Mouse (Mus musculus) liver, embryonic 16.5 days (tissue): ENCODE measurements at regions not wholly inside any gene's neighbourhood (a gene's known extent, or its start where the extent isn't known, plus 50 kb on each side); places are given as distances from the start of the nearest gene placed in this dataset.

Source experiments
- ATAC-seq: fragments of 200-750 bp; cut with Nextera tagmentation; 2 replicates; pipeline ENCODE4 v1.8.0; 2017; ENCODE audit warnings: low read depth, mild to moderate bottlenecking, moderate number of reproducible peaks, moderate library complexity
- H3K27ac ChIP-seq: fragments of 300-500 bp; sonication (generic); 2 replicates; pipeline ENCODE4 v1.5.1; 2014; ENCODE audit warnings: mild to moderate bottlenecking, low read length
- H3K27me3 ChIP-seq: fragments of 300-500 bp; sonication (generic); 2 replicates; pipeline ENCODE4 v1.6.1; 2014; ENCODE audit warnings: low read depth, low read length, mixed read lengths; ENCODE audit not compliant: control insufficient read depth, insufficient read depth
- H3K36me3 ChIP-seq: fragments of 300-500 bp; sonication (generic); 2 replicates; pipeline ENCODE4 v1.6.1; 2014; ENCODE audit warnings: mild to moderate bottlenecking; ENCODE audit not compliant: control insufficient read depth, insufficient read depth
- H3K4me1 ChIP-seq: fragments of 300-500 bp; sonication (generic); 2 replicates; pipeline ENCODE4 v1.6.1; 2014; ENCODE audit warnings: low read depth, low read length, mixed read lengths; ENCODE audit not compliant: control insufficient read depth
- H3K4me2 ChIP-seq: fragments of 300-500 bp; sonication (generic); 2 replicates; pipeline ENCODE4 v1.6.1; 2014; ENCODE audit warnings: low read depth, low read length, mixed read lengths
- H3K4me3 ChIP-seq: fragments of 300-500 bp; sonication (generic); 2 replicates; pipeline ENCODE4 v1.5.1; 2014; ENCODE audit warnings: low read depth, mild to moderate bottlenecking, low read length
- H3K9ac ChIP-seq: fragments of 300-500 bp; sonication (generic); 2 replicates; pipeline ENCODE4 v1.6.1; 2014; ENCODE audit warnings: low read depth, low read length
- H3K9me3 ChIP-seq: fragments of 300-500 bp; sonication (generic); replicated peaks from 2 replicates; pipeline ENCODE4 v1.6.1; 2016; ENCODE audit warnings: low read length; ENCODE audit not compliant: control insufficient read depth
- WGBS: fragments of 180-500 bp; shearing (Covaris S2); extraction: QIAGEN DNeasy Blood & Tissue Kit; methylation state at CpG from one replicate; pipeline ENCODE4 v1.1.7; 2014; ENCODE audit not compliant: insufficient replicate concordance; 5-methylcytosine and 5-hydroxymethylcytosine counted together

GRCm38 (mm10) chr1:105206216-105206615, 150.3 kb downstream of the Rnf152 start:
- Histone ChIP-seq H3K36me3 (no peaks in the 10 kb centered on the region), H3K27me3 (no peaks in the 10 kb centered on the region), H3K4me3 (no peak overlapping the region), H3K9me3 (no peaks in the 10 kb centered on the region), H3K4me1 (no peaks in the 10 kb centered on the region), H3K27ac (no peak overlapping the region), H3K4me2 (no peak overlapping the region), H3K9ac (no peak overlapping the region)
- no peak for ATAC-seq

- no peaks in the 10 kb centered on the region for H3K4me1 ChIP-seq
- H3K27ac ChIP-seq: no peak overlapping the region
- no peak overlapping the region for H3K4me3 ChIP-seq
- H3K9ac ChIP-seq: no peak overlapping the region
- peak; percentile 61 for ATAC-seq
- H3K36me3 ChIP-seq: no peaks in the 10 kb centered on the region
- no peaks in the 10 kb centered on the region for H3K9me3 ChIP-seq
- no peaks in the 10 kb centered on the region for H3K27me3 ChIP-seq
- no peak overlapping the region for H3K4me2 ChIP-seq
- WGBS: 12% methylated on average over 3 of the region's 3 CpGs
These were observed 157.2 kb downstream of the Rnf152 start for GRCm38 (mm10) chr1:105199305-105199704.

- no peak for ATAC-seq
- Histone ChIP-seq H3K27me3 (no peaks in the 10 kb centered on the region), H3K9ac (no peak overlapping the region), H3K4me3 (no peak overlapping the region), H3K27ac (no peak overlapping the region), H3K4me2 (no peak overlapping the region), H3K36me3 (no peaks in the 10 kb centered on the region), H3K9me3 (no peaks in the 10 kb centered on the region), H3K4me1 (no peaks in the 10 kb centered on the region; the same call in 1 of the 2 replicates)
- 41% methylated on average over 3 of the region's 3 CpGs for WGBS
These were observed 165.4 kb downstream of the Rnf152 start for GRCm38 (mm10) chr1:105191126-105191525.

DNA sequence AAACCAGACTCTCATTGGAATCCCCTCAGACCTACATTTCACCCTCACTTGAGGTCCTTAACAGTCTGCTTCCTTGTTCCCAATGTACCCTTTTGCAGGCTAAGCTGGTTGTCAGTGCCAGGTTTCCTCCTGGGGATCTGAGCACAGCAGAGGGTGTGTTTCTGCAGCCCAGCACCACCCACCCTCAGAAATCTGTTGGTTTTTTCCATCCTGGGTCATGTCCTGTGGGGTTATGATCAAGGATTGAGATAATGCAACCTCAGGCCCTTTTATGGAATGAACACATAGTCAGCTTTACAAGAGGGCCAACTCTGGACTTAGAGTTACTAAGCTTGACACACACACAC, 167.6 kb downstream of the Rnf152 start:
- Histone ChIP-seq H3K4me2 (no peak overlapping the region), H3K27me3 (no peaks in the 10 kb centered on the region), H3K36me3 (no peaks in the 10 kb centered on the region), H3K4me3 (no peak overlapping the region), H3K9ac (no peak overlapping the region), H3K27ac (no peak overlapping the region), H3K9me3 (no peaks in the 10 kb centered on the region), H3K4me1 (no peaks in the 10 kb centered on the region; the same call in 1 of the 2 replicates)
- no peak for ATAC-seq

DNA sequence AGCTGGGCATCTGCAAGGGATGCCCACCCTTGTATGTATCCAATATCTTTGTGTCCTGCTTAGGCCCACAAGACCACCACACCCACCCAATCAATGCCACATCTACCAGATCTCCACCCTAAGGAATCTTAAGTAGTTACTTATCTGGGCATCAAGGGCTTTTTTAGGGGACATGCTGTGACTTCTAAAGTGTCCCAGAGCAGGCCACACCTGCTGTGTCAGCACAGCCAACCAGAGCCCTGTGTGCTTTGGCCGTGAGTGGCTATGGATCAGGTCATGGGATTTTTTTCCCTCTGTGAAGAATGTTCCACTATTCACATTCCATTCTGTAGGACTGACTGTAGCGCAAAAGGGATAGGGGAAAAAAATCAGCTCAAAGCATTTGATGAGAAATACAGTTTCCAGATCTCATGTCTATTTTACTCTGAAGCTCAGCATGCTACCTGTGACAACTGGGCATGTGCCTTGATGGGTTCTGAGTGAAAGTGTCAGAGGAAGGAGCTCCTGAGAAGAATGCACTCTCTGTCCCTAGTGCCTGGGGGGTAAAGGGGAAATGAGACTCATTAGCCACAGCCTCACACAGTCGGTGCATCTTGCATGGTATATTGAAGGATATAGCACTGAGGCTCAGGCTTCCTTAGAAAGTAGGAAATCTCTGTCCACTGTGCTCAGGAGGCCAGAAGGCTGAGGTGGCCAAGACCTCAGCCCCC, 168.1 kb downstream of the Rnf152 start:
- Histone ChIP-seq H3K4me1 (no peaks in the 10 kb centered on the region; the same call in 1 of the 2 replicates), H3K27me3 (no peaks in the 10 kb centered on the region), H3K4me3 (no peak overlapping the region), H3K9me3 (no peaks in the 10 kb centered on the region), H3K36me3 (no peaks in the 10 kb centered on the region), H3K27ac (no peak overlapping the region), H3K9ac (no peak overlapping the region), H3K4me2 (no peak overlapping the region)
- 60% methylated on average over 3 of the region's 3 CpGs for WGBS
- ATAC-seq: no peak

GRCm38 (mm10) chr1:105184470-105184869, 172.0 kb downstream of the Rnf152 start:
- no peak for ATAC-seq
- no peak overlapping the region for H3K4me3 ChIP-seq
- WGBS: 60% methylated on average over 3 of the region's 3 CpGs

GRCm38 (mm10) chr1:105179371-105179823, 177.1 kb downstream of the Rnf152 start:
- WGBS: 30% methylated on average over 3 of the region's 3 CpGs
- Histone ChIP-seq H3K4me1 (peaks cover 2% of the 10 kb centered on the region; the same call in 1 of the 2 replicates), H3K4me3 (no peak overlapping the region), H3K9ac (no peak overlapping the region; the same call in 1 of the 2 replicates), H3K27me3 (no peaks in the 10 kb centered on the region), H3K27ac (peak overlapping the region; percentile 69), H3K36me3 (no peaks in the 10 kb centered on the region), H3K9me3 (no peaks in the 10 kb centered on the region), H3K4me2 (0 out of 2 replicates have a peak overlapping the region, but pooled peaks have one; percentile 17)
- ATAC-seq: peak; percentile 85

More at GRCm38 (mm10) chr1:105184470-105184869, 172.0 kb downstream of the Rnf152 start:
- Histone ChIP-seq H3K27me3 (no peaks in the 10 kb centered on the region), H3K4me2 (no peak overlapping the region), H3K27ac (no peak overlapping the region), H3K9me3 (no peaks in the 10 kb centered on the region), H3K4me1 (no peaks in the 10 kb centered on the region; the same call in 1 of the 2 replicates), H3K9ac (no peak overlapping the region), H3K36me3 (no peaks in the 10 kb centered on the region)

DNA sequence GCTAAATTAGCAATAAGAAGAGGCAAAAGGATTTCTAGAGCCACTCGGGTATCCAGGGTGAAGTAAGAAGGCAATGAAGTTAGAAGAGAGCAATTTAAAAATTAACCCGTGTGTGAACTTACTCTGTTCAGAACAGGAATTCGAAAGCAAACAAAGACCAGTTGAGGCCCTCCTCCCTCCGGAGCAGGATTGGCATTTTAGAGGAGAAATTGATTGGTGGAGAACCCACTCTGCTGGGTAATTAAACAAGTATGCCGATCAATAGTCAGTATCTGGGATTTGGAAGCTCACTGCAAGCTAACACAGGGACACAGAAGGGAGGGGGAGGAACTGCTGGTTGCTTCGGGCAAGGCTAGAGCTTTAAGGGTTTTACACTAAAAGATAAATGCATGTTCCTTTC, 177.7 kb downstream of the Rnf152 start:
- Histone ChIP-seq H3K4me3 (no peak overlapping the region), H3K9me3 (no peaks in the 10 kb centered on the region), H3K27ac (peak overlapping the region; percentile 69), H3K36me3 (no peaks in the 10 kb centered on the region), H3K4me1 (peaks cover 2% of the 10 kb centered on the region; the same call in 1 of the 2 replicates), H3K4me2 (0 out of 2 replicates have a peak overlapping the region, but pooled peaks have one; percentile 20), H3K9ac (no peak overlapping the region; the same call in 1 of the 2 replicates), H3K27me3 (no peaks in the 10 kb centered on the region)
- peak; percentile 85 for ATAC-seq
- WGBS: 43% methylated on average over 6 of the region's 6 CpGs

DNA sequence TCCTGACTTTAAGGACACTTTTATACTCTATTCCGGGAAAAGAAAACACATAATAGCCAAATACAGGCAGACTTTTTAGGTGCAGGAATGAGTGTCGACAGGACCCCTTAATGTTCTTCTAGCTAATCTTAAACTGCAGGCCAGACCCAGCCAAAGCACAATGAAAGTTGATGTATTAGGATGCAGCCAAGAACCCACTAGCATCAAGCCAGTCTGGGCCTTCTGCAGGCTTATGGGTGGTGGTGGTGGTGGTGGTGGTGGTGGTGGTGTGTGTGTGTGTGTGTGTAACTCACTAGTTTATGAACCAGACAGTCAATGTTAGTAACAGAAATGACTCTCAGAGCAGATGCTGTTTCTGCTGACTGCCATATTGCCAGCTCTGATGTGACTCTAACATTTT, 178.6 kb downstream of the Rnf152 start:
- H3K27me3 ChIP-seq: no peaks in the 10 kb centered on the region
- no peaks in the 10 kb centered on the region for H3K9me3 ChIP-seq
- no peak overlapping the region for H3K4me3 ChIP-seq
- no peaks in the 10 kb centered on the region for H3K36me3 ChIP-seq
- H3K9ac ChIP-seq: no peak overlapping the region
- 68% methylated on average over 2 of the region's 2 CpGs for WGBS
- H3K4me2 ChIP-seq: no peak overlapping the region
- H3K4me1 ChIP-seq: peaks cover 2% of the 10 kb centered on the region; the same call in 1 of the 2 replicates
- no peak for ATAC-seq
- H3K27ac ChIP-seq: no peak overlapping the region; the same call in 1 of the 2 replicates
